Mouse (Mus musculus) lung, adult 2 months (tissue): ENCODE results near the gene Ifrd2. TPM values are rescaled to one million over a fixed set of nuclear protein-coding genes. Genes with fewer than 3 reads are reported as not detected.

ENCODE experiments used
- DNase-seq: peaks from one replicate; pipeline ENCODE4 v3.0.0; 2022
- H3K4me1 ChIP-seq: fragments of 200-500 bp; 2 replicates; pipeline ENCODE4 v1.6.1; 2011; ENCODE audit warnings: low read length; ENCODE audit not compliant: control insufficient read depth, insufficient read depth
- H3K4me3 ChIP-seq: fragments of 200-500 bp; replicated peaks from 2 replicates; pipeline ENCODE3; 2011; ENCODE audit warnings: low read depth, mild to moderate bottlenecking, control low read depth, low read length; ENCODE audit errors: extremely low read depth
- CTCF ChIP-seq: fragments of 200-500 bp; IDR thresholded peaks from 2 replicates; pipeline ENCODE4 v1.5.1; 2011; ENCODE audit warnings: mild to moderate bottlenecking, low read length, control low read depth; ENCODE audit not compliant: insufficient read depth
- POLR2A ChIP-seq: fragments of 200-500 bp; IDR thresholded peaks from 2 replicates; pipeline ENCODE4 v1.6.1; 2011; ENCODE audit warnings: low read depth, mild to moderate bottlenecking, control low read depth, low read length, borderline replicate concordance; ENCODE audit errors: extremely low read depth
- WGBS: fragments of 180-500 bp; shearing (Covaris S2); methylation state at CpG from one replicate; pipeline ENCODE4 v1.1.7; 2018; 5-methylcytosine and 5-hydroxymethylcytosine counted together
- polyA plus RNA-seq: library from polyadenylated mRNA; depleted of rRNA; stranded (reverse); fragments of >200 nt; gene quantifications from 2 replicates; pipeline ENCODE4 v1.2.3, GENCODE M21; 2012

The Ifrd2 gene
- polyA plus RNA-seq, 1 experiment = 41.8 TPM

- H3K4me3 ChIP-seq = no peak overlapping the region
- 62% methylated on average over 3 of the region's 3 CpGs for WGBS
- peaks cover 64% of the 10 kb centered on the region for H3K4me1 ChIP-seq
- TF ChIP-seq POLR2A (no peak), CTCF (no peak)
- DNase-seq = no peak
Observed at GRCm38 (mm10) chr9:107624951-107625350, 37.5 kb downstream of the Ifrd2 start.

DNA sequence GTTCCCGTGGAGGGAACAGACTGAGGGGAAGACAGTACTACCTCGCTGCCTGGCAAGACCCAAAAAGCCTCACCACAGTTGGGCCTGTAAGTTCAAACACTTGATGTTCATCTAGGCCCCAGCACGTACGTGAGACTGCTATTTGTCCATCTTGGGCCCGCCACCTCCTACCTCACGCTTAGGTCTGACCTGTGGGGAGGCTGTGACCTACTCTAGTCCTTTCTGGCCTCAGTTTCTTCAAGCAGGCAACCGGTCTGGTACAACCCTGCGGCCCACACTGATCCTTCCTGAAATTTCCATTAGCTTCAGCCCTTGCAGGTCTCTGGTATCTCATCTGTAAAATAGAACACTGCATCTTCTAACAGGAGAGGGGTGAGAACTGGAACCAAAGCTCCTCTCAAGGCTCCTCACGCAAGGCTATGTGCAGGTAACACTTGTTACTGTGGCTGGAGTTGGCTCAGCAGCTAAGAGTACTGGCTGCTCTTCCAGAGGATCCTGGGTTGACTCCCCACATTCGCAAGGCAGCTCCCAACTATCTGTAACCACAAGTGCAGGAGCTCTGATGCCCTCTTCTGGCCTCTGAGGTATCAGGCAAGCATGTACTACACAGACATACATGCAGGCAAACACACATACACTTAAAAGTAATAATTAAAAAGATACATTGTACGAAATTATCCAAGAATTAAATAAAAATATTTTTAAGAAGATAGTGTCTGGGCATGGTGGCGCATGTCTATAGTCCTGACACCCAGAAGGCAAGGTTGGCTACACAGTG lies 38.1 kb downstream of the Ifrd2 start:
- 0 out of 2 replicates have a peak, but pooled peaks have one; percentile 15 for TF ChIP-seq CTCF
- TF ChIP-seq POLR2A = no peak

GRCm38 (mm10) chr9:107626158-107626843 lies 38.9 kb downstream of the Ifrd2 start:
- no peak for TF ChIP-seq CTCF
- TF ChIP-seq POLR2A = no peak
- WGBS = 22% methylated on average over 14 of the region's 15 CpGs
- peak; percentile 14 for DNase-seq
- peak overlapping the region; percentile 20 for H3K4me3 ChIP-seq
- H3K4me1 ChIP-seq = peaks cover 70% of the 10 kb centered on the region

More for the DNA sequence above, 38.1 kb downstream of the Ifrd2 start:
- peak; percentile 7 for DNase-seq
- WGBS = 80% methylated on average over 12 of the region's 12 CpGs
- Histone ChIP-seq H3K4me3 (no peak overlapping the region), H3K4me1 (peaks cover 70% of the 10 kb centered on the region)

DNA sequence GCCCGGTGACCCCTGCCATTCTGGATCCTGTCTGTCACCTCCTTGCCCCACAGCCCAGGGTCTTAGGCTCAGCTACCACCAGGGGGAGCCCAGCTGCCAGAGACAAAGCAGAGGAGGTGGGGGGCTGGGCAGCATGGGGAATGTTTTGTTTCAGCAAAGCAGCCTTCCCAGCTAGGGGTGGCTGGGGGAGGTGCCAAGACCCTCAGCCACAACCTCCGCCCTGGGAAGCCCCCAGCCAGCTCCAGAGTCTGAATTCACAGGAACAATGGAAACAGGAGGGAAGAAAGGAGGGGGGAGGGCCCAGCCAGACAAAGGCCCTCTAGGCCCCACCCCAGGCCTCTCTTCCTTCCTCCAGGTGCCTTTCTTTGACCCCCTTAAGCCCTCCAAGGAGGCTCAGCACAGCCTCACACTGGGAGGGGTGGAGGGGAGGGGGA lies 39.4 kb downstream of the Ifrd2 start:
- peaks cover 74% of the 10 kb centered on the region for H3K4me1 ChIP-seq
- 0% methylated on average over 2 of the region's 2 CpGs for WGBS
- DNase-seq = peak; percentile 78
- peak overlapping the region; percentile 20 for H3K4me3 ChIP-seq
- TF ChIP-seq CTCF (peak; percentile 78), POLR2A (no peak)

- TF ChIP-seq CTCF = no peak
- TF ChIP-seq POLR2A = no peak
- peak; percentile 9 for DNase-seq
- H3K4me1 ChIP-seq = peaks cover 82% of the 10 kb centered on the region
Observed at GRCm38 (mm10) chr9:107627387-107628255, 40.2 kb downstream of the Ifrd2 start.

DNA sequence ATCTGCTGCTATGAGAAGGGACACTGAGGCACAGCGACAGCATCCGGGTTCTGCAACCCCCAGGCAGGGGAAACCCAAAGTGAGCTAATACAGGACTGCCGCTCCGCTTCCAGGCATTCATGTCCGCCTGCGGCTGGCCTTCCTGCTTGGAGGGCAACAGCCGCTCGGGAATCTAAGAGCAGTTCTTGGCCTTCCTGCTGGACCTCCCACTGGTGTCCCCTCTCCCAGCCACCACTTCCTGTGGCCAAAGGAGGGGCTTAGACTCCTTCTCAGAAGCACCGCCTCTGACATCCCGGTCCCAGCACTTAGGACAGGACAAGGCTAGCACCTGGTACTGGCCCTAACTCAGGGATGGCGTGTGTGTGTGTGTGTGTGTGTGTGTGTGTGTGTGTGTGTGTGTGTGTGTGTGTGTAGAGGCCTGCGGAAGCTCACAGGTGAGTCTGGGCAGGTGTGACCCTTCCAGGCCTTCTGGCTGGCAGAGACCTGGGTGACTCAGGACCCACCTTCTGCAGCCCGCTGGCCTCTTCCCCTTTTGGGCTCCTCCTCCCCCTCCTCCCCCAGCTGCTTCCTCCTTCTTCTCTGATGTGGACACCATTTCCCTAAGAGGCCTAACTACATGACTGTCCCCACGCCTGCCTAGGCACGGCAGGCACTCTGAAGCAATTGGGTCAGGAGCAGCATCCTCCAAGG lies 41.4 kb downstream of the Ifrd2 start:
- no peak for TF ChIP-seq CTCF
- TF ChIP-seq POLR2A = 0 out of 2 replicates have a peak, but pooled peaks have one; percentile 32
- peak; percentile 34 for DNase-seq
- H3K4me1 ChIP-seq = peaks cover 81% of the 10 kb centered on the region
- H3K4me3 ChIP-seq = peak overlapping the region; percentile 45
- WGBS = 20% methylated on average over 15 of the region's 15 CpGs

More at GRCm38 (mm10) chr9:107627387-107628255, 40.2 kb downstream of the Ifrd2 start:
- no peak overlapping the region for H3K4me3 ChIP-seq
- WGBS = 28% methylated on average over 20 of the region's 20 CpGs

DNA sequence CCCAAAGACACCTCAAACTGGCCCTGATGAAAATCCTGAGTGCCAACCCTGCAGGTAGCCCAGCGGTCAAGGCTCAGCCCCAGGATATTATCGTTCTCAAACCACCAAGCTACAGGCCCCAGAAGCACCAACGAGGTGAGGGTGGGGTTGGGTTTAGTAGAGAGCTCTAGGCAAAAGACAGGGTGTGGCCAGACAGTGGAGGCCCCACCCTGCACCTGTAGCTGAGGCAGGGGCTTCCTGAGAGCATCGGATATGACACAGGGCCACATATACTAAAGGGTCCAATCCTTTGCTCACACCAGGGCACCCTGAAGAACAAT lies 41.9 kb downstream of the Ifrd2 start:
- Histone ChIP-seq H3K4me1 (peaks cover 76% of the 10 kb centered on the region), H3K4me3 (no peak overlapping the region)
- no peak for DNase-seq
- 14% methylated on average over 4 of the region's 4 CpGs for WGBS
- TF ChIP-seq CTCF (no peak), POLR2A (no peak)

DNA sequence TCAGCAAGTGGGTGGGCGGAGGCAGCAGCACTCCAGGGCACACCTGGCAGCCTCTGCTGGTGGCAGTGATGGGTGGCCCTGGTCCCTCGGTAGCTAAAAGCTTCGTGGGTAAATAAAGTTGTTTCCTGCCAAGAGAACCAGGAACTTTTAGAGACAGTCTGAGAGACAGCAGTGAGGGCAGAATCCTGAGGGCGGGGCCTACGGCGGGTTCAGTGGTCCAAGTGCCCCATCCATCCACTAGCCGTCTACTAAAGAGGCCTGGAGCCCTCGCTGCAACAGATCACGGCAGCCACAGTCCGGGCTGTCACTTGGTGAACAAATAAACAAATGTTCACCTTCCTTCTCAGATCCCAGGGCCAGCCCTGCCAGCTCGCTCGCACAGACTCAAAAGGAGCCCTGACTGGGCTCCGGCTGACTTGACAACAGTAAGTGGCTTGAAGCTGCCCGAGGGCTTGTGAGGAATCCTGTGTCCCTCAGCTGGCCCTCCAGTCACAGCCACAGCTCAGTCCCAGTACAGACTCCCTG lies 42.5 kb downstream of the Ifrd2 start:
- WGBS = 22% methylated on average over 14 of the region's 14 CpGs
- TF ChIP-seq POLR2A = no peak
- no peak for TF ChIP-seq CTCF
- peaks cover 71% of the 10 kb centered on the region for H3K4me1 ChIP-seq
- no peak overlapping the region for H3K4me3 ChIP-seq
- DNase-seq = peak; percentile 28

- Histone ChIP-seq H3K4me1 (peaks cover 66% of the 10 kb centered on the region), H3K4me3 (no peak overlapping the region)
- WGBS = 9% methylated on average over 4 of the region's 4 CpGs
- DNase-seq = peak; percentile 13
- no peak for TF ChIP-seq POLR2A
- no peak for TF ChIP-seq CTCF
Observed at GRCm38 (mm10) chr9:107630576-107630975, 43.1 kb downstream of the Ifrd2 start.
